8 mouse cellular contexts compared by ENCODE assay signal in the genomic region with DNA sequence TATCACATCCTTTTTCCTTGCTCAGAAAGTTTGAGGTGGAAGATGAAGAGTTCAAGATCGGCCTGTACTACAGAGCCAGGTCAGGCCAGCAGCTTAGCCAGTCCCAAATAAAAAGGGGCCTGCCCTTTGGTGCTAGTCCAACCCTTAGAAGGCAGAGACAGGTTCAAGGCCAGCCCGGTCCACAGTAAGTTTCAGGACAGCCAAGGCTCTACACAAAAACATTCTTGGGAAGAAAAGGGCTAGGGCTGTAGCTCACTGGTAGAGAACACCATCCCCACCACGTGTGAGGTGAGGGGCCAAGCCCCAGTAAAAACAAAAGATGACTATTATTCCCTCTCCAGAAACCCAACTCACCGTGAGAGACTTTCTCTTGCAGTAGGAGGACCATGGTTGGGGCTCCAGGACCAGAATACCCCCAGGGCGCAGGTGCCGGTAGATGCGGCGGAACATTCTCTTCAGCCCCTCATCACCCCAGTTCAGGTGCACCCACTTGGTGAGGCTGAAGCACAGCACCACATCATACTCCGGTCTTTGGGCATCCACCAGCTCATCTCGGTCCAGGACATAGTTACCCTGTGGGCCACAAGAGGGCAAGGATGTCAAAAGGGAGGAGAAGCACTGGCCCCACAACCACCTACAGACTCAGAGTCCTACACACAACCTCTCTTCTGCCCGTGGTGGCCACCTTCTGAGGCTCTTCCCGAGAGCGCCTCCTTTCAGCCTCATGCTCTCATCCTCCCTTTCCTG. TPM values are rescaled to one million over a fixed set of nuclear protein-coding genes. Genes with fewer than 3 reads are reported as not detected.
DNase-seq lines count a peak whose midpoint lies in the region; ATAC-seq and TF ChIP-seq lines count a peak whose summit lies in the region.
"Had no signal": no experiment of that assay in that cellular context is flagged by ENCODE, and none has a peak within 500 bp of the region (broad histone marks: within the 10 kb centered on the region; RNA-seq: fewer than 3 reads in every experiment).

No protein-coding gene starts in this region.

- H3K9me3 ChIP-seq in forebrain, embryonic 10.5 days = peaks cover 1% of the 10 kb centered on the region
- H3K9me3 ChIP-seq in hindbrain, postnatal 0 days (ENCODE audit: low read length) = no peaks in the 10 kb centered on the region
- H3K9me3 ChIP-seq in midbrain, postnatal 0 days (ENCODE audit: low read length) = no peaks in the 10 kb centered on the region

- peak; percentile 21 for DNase-seq in kidney, postnatal 10 days
- DNase-seq in kidney, postnatal 25 days = no peak
- DNase-seq in forebrain, embryonic 10.5 days (ENCODE audit: extremely low spot score, low spot score) = no peak
- DNase-seq in hindbrain, postnatal 0 days (ENCODE audit: low spot score) = no peak
- DNase-seq in midbrain, postnatal 0 days (ENCODE audit: low spot score) = no peak
- no peak for DNase-seq in layer of hippocampus, adult 11-12 months (ENCODE audit: low spot score)
- no peak for DNase-seq in urinary bladder, postnatal 4 days (ENCODE audit: low spot score in 2 of 2)
- DNase-seq: thymus, adult 18-20 months had no signal

- H3K27ac ChIP-seq in forebrain, embryonic 10.5 days = no peak overlapping the region
- H3K27ac ChIP-seq in hindbrain, postnatal 0 days = no peak overlapping the region
- H3K27ac ChIP-seq in midbrain, postnatal 0 days (ENCODE audit: low read depth, low read length) = no peak overlapping the region; the same call in 1 of the 2 replicates

- peaks cover 70% of the 10 kb centered on the region for H3K4me1 ChIP-seq in forebrain, embryonic 10.5 days
- H3K4me1 ChIP-seq in hindbrain, postnatal 0 days (ENCODE audit: insufficient read depth, low read length) = peaks cover 25% of the 10 kb centered on the region
- H3K4me1 ChIP-seq in midbrain, postnatal 0 days (ENCODE audit: insufficient read depth, low read length) = peaks cover 23% of the 10 kb centered on the region

- no peak for ATAC-seq in hindbrain, postnatal 0 days
- ATAC-seq in midbrain, postnatal 0 days (ENCODE audit: low FRiP score) = no peak

- peak overlapping the region; percentile 34; the same call in 1 of the 2 replicates for H3K9ac ChIP-seq in hindbrain, postnatal 0 days (replicated peaks; ENCODE audit: low read length)
- H3K9ac ChIP-seq in midbrain, postnatal 0 days (replicated peaks; ENCODE audit: low read length, poor library complexity, severe bottlenecking) = no peak overlapping the region; the same call in 1 of the 2 replicates

- H3K36me3 ChIP-seq in forebrain, embryonic 10.5 days (replicated peaks) = peaks cover 53% of the 10 kb centered on the region
- H3K36me3 ChIP-seq in hindbrain, postnatal 0 days (ENCODE audit: insufficient read depth, low read length) = peaks cover 23% of the 10 kb centered on the region; the same call in 1 of the 2 replicates
- peaks cover 29% of the 10 kb centered on the region for H3K36me3 ChIP-seq in midbrain, postnatal 0 days (ENCODE audit: insufficient read depth, low read length)

- peak overlapping the region; percentile 87 for H3K4me2 ChIP-seq in hindbrain, postnatal 0 days (ENCODE audit: low read depth, low read length)
- H3K4me2 ChIP-seq in midbrain, postnatal 0 days (ENCODE audit: low read depth, low read length, poor library complexity, severe bottlenecking) = peak overlapping the region; percentile 77

- WGBS in forebrain, embryonic 10.5 days = 88% methylated on average over 13 of the region's 13 CpGs
- WGBS in hindbrain, postnatal 0 days = 70% methylated on average over 13 of the region's 13 CpGs
- WGBS in midbrain, postnatal 0 days = 81% methylated on average over 13 of the region's 13 CpGs

- no peak for TF ChIP-seq CTCF in hindbrain, postnatal 0 days (IDR thresholded peaks at IDR 0.05; ENCODE audit: low read depth)
- no peak for TF ChIP-seq CTCF in midbrain, postnatal 0 days (IDR thresholded peaks at IDR 0.05)

- peaks cover 2% of the 10 kb centered on the region for H3K27me3 ChIP-seq in forebrain, embryonic 10.5 days (ENCODE audit: poor library complexity, severe bottlenecking)
- H3K27me3 ChIP-seq in hindbrain, postnatal 0 days (ENCODE audit: insufficient read depth, low read length) = no peaks in the 10 kb centered on the region
- no peaks in the 10 kb centered on the region for H3K27me3 ChIP-seq in midbrain, postnatal 0 days (ENCODE audit: insufficient read depth, low read length)

- H3K4me3 ChIP-seq in forebrain, embryonic 10.5 days = peak overlapping the region; percentile 96
- H3K4me3 ChIP-seq in hindbrain, postnatal 0 days (ENCODE audit: low read length) = peak overlapping the region; percentile 80; the same call in 1 of the 2 replicates
- no peak overlapping the region for H3K4me3 ChIP-seq in midbrain, postnatal 0 days (ENCODE audit: low read depth, low read length)

RNA-seq across cellular contexts. Expression of gene Ppp1r35, which starts 4.3 kb away (rescaled TPM):
- polyA plus RNA-seq in forebrain, embryonic 10.5 days (2016; fragmentation: Nextera tagmentation; extraction: Ambion mirVana) = 47.5 and 49.2 TPM in 2 replicates
- total RNA-seq in hindbrain, postnatal 0 days (2014; rRNA removed) = 52.8 and 67.0 TPM in 2 replicates
- 35.5 and 37.1 TPM in 2 replicates for polyA plus RNA-seq in hindbrain, postnatal 0 days (2015; fragmentation: Nextera tagmentation; extraction: Ambion mirVana)
- total RNA-seq in midbrain, postnatal 0 days (2014; rRNA removed) = 32.5 and 42.1 TPM in 2 replicates
- polyA plus RNA-seq in midbrain, postnatal 0 days (2015; fragmentation: Nextera tagmentation; extraction: Ambion mirVana) = 38.8 and 47.8 TPM in 2 replicates

RNA-seq across cellular contexts. Expression of gene Mepce, which starts 4.5 kb away (rescaled TPM):
- 10.0 and 11.5 TPM in 2 replicates for polyA plus RNA-seq in forebrain, embryonic 10.5 days (2016; fragmentation: Nextera tagmentation; extraction: Ambion mirVana)
- 40.3 and 49.2 TPM in 2 replicates for total RNA-seq in hindbrain, postnatal 0 days (2014; rRNA removed)
- 16.8 and 17.1 TPM in 2 replicates for polyA plus RNA-seq in hindbrain, postnatal 0 days (2015; fragmentation: Nextera tagmentation; extraction: Ambion mirVana)
- 40.8 and 46.0 TPM in 2 replicates for total RNA-seq in midbrain, postnatal 0 days (2014; rRNA removed)
- 16.1 and 17.6 TPM in 2 replicates for polyA plus RNA-seq in midbrain, postnatal 0 days (2015; fragmentation: Nextera tagmentation; extraction: Ambion mirVana)

RNA-seq across cellular contexts. Expression of gene Zcwpw1, which starts 4.6 kb away (rescaled TPM):
- 12.9 and 14.8 TPM in 2 replicates for polyA plus RNA-seq in forebrain, embryonic 10.5 days (2016; fragmentation: Nextera tagmentation; extraction: Ambion mirVana)
- total RNA-seq in hindbrain, postnatal 0 days (2014; rRNA removed) = 3.8 and 4.9 TPM in 2 replicates
- polyA plus RNA-seq in hindbrain, postnatal 0 days (2015; fragmentation: Nextera tagmentation; extraction: Ambion mirVana) = 11.4 TPM in 2 replicates
- 5.8 and 7.7 TPM in 2 replicates for total RNA-seq in midbrain, postnatal 0 days (2014; rRNA removed)
- polyA plus RNA-seq in midbrain, postnatal 0 days (2015; fragmentation: Nextera tagmentation; extraction: Ambion mirVana) = 9.0 and 9.4 TPM in 2 replicates

RNA-seq across cellular contexts. Expression of gene Tsc22d4, which starts 37.4 kb away (rescaled TPM):
- polyA plus RNA-seq in forebrain, embryonic 10.5 days (2016; fragmentation: Nextera tagmentation; extraction: Ambion mirVana) = 71.0 and 72.0 TPM in 2 replicates
- total RNA-seq in hindbrain, postnatal 0 days (2014; rRNA removed) = 383 and 444 TPM in 2 replicates
- 251 and 270 TPM in 2 replicates for polyA plus RNA-seq in hindbrain, postnatal 0 days (2015; fragmentation: Nextera tagmentation; extraction: Ambion mirVana)
- 188 and 320 TPM in 2 replicates for total RNA-seq in midbrain, postnatal 0 days (2014; rRNA removed)
- polyA plus RNA-seq in midbrain, postnatal 0 days (2015; fragmentation: Nextera tagmentation; extraction: Ambion mirVana) = 157 and 179 TPM in 2 replicates

RNA-seq across cellular contexts. Expression of gene Nyap1, which starts 41.5 kb away (rescaled TPM):
- polyA plus RNA-seq in forebrain, embryonic 10.5 days (2016; fragmentation: Nextera tagmentation; extraction: Ambion mirVana) = 2.9 and 5.1 TPM in 2 replicates
- total RNA-seq in hindbrain, postnatal 0 days (2014; rRNA removed) = 192 and 215 TPM in 2 replicates
- 30.0 and 33.2 TPM in 2 replicates for polyA plus RNA-seq in hindbrain, postnatal 0 days (2015; fragmentation: Nextera tagmentation; extraction: Ambion mirVana)
- 230 and 261 TPM in 2 replicates for total RNA-seq in midbrain, postnatal 0 days (2014; rRNA removed)
- 47.0 and 50.1 TPM in 2 replicates for polyA plus RNA-seq in midbrain, postnatal 0 days (2015; fragmentation: Nextera tagmentation; extraction: Ambion mirVana)
